Mouse (Mus musculus) thymus, adult 2 months (tissue): ENCODE measurements around the gene Ly6g5c.

Experiments used
- CTCF ChIP-seq: fragments of 200-500 bp; IDR thresholded peaks from 2 replicates; pipeline ENCODE4 v1.5.1; 2012; ENCODE audit warnings: mild to moderate bottlenecking, control low read depth, low read length, moderate library complexity, borderline replicate concordance; ENCODE audit not compliant: control insufficient read depth, poor library complexity, insufficient read depth; ENCODE audit errors: extremely low read depth
- POLR2A ChIP-seq: fragments of 200-500 bp; IDR thresholded peaks from 2 replicates; pipeline ENCODE4 v1.6.1; 2012; ENCODE audit warnings: mild to moderate bottlenecking, low read length, control low read depth, moderate library complexity; ENCODE audit not compliant: control insufficient read depth, poor library complexity, insufficient read depth; ENCODE audit errors: extremely low read depth

DNA sequence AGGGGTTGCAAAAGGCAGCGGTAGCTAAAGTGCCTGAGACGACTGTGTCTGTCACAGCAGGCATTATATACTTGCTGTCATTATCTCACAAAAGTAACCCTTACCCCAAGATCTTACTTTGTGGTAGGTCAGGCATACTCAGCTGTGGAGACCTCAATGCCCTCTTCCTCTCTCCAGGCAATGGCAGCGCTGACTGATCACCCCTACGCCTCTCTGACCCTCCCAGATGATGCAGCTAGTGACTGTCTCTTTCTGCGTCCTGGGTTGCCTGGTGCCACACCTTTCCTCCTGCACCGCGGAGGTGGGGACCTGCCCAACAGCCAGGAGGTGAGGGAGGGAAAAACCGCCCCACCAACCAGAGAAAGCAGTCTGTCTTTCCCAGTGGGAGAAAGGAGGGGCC, 46.8 kb upstream of the Ly6g5c start:
- TF ChIP-seq POLR2A (no peak), CTCF (no peak)
